Mouse (Mus musculus) ES-E14 (cell line): ENCODE results near the gene Vps45. TPM values are rescaled to one million over a fixed set of nuclear protein-coding genes. Genes with fewer than 3 reads are reported as not detected.
A peak's percentile ranks its signal among the peaks of the same experiment; 100 is the strongest.
"Not testable (repeated sequence)": the region's sequence is repeated elsewhere in the genome, so short reads cannot be mapped to it uniquely, and the experiment has no call there.

ENCODE experiments used
- DNase-seq: peaks from one replicate; pipeline ENCODE4 v3.0.0-alpha.2; 2013; ENCODE audit warnings: low read depth, low spot score
- H3K27ac ChIP-seq: 2 replicates; pipeline ENCODE4 v1.5.1; 2012; ENCODE audit warnings: low read depth, mild to moderate bottlenecking, low read length, moderate library complexity, mixed read lengths; ENCODE audit not compliant: poor library complexity, insufficient read depth, severe bottlenecking
- H3K36me3 ChIP-seq: 2 replicates; pipeline ENCODE4 v1.6.1; 2012; ENCODE audit warnings: mild to moderate bottlenecking, low read length, moderate library complexity, mixed read lengths; ENCODE audit not compliant: control insufficient read depth, poor library complexity, insufficient read depth, severe bottlenecking
- H3K4me1 ChIP-seq, 2 experiments: fragments of 150-350 bp in 1 of 2; sonication (generic) in 1 of 2; 2 replicates each; pipeline ENCODE4 v1.6.1; 2012; ENCODE audit warnings: low read length in 2 of 2, mild to moderate bottlenecking in 1 of 2, mixed read lengths in 1 of 2; ENCODE audit not compliant: control insufficient read depth in 2 of 2, insufficient read depth in 2 of 2, poor library complexity in 1 of 2
- H3K4me3 ChIP-seq, 2 experiments: fragments of 150-350 bp in 1 of 2; sonication (generic) in 1 of 2; 2 replicates each; pipeline ENCODE4 v1.5.1; 2012; ENCODE audit warnings: low read length in 2 of 2, low read depth in 1 of 2, mild to moderate bottlenecking in 1 of 2, mixed read lengths in 1 of 2; ENCODE audit not compliant: insufficient read depth in 1 of 2, poor library complexity in 1 of 2, severe bottlenecking in 1 of 2
- H3K9ac ChIP-seq: 2 replicates; pipeline ENCODE4 v1.6.1; 2012; ENCODE audit warnings: low read depth, mild to moderate bottlenecking, low read length, mixed read lengths; ENCODE audit not compliant: poor library complexity, insufficient read depth, severe bottlenecking
- H3K9me3 ChIP-seq: fragments of 150-350 bp; sonication (generic); 2 replicates; pipeline ENCODE4 v1.6.1; 2012; ENCODE audit warnings: low read depth, mild to moderate bottlenecking, low read length; ENCODE audit not compliant: control insufficient read depth, insufficient read depth
- CHD2 ChIP-seq: IDR thresholded peaks from 2 replicates; pipeline ENCODE4 v1.6.1; 2014; ENCODE audit warnings: mild to moderate bottlenecking, low read depth, low read length, inconsistent platforms
- HCFC1 ChIP-seq: IDR thresholded peaks from 2 replicates; pipeline ENCODE4 v1.6.1; 2012; ENCODE audit warnings: low read length, inconsistent platforms, borderline replicate concordance; ENCODE audit not compliant: insufficient read depth
- MAFK ChIP-seq: IDR thresholded peaks from 2 replicates; pipeline ENCODE4 v1.6.1; 2014; ENCODE audit warnings: mild to moderate bottlenecking, low read depth, low read length, inconsistent platforms; ENCODE audit not compliant: insufficient read depth
- ZC3H11A ChIP-seq: IDR thresholded peaks from 2 replicates; pipeline ENCODE4 v1.6.1; 2012; ENCODE audit warnings: low read depth, mild to moderate bottlenecking, inconsistent platforms, low read length, borderline replicate concordance
- ZNF384 ChIP-seq: IDR thresholded peaks from 2 replicates; pipeline ENCODE4 v1.6.1; 2012; ENCODE audit warnings: low read depth, low read length, inconsistent platforms
- in situ Hi-C, 2 experiments: fragments of 600-800 bp; cut with MboI; formaldehyde crosslinking; loops; one replicate each; pipeline ENCODE4 v1.15.1; 2025; ENCODE audit warnings: low sequenced_read_pairs in 2 of 2, inconsistent platforms in 1 of 2; ENCODE audit not compliant: unreplicated experiment in 2 of 2
- total RNA-seq: library from RNA; depleted of rRNA; stranded (reverse); fragments of 300-350 nt; gene quantifications from 2 replicates; pipeline ENCODE4 v1.2.3, GENCODE M21; 2012; rRNA removed

Vps45 gene
- total RNA-seq, 1 experiment: 11.9 TPM

- Histone ChIP-seq H3K9ac (no peak overlapping the region), H3K27ac (no peak overlapping the region), H3K9me3 (no peaks in the 10 kb centered on the region), H3K36me3 (no peaks in the 10 kb centered on the region), H3K4me1 (no peaks in the 10 kb centered on the region), H3K4me3 (no peak overlapping the region)
- no peak for TF ChIP-seq ZNF384
- in situ Hi-C loops: no loop called here
- no peak for DNase-seq
Observed at GRCm38 (mm10) chr3:95953522-95953921, 104.7 kb downstream of the Vps45 start.

- no peak for TF ChIP-seq ZC3H11A
- no peak for TF ChIP-seq MAFK
- no peak for TF ChIP-seq CHD2
- no peak for TF ChIP-seq ZNF384
- TF ChIP-seq HCFC1: no peak
- Histone ChIP-seq H3K9ac (no peak overlapping the region), H3K4me3 (no peak overlapping the region), H3K9me3 (no peaks in the 10 kb centered on the region), H3K27ac (no peak overlapping the region), H3K4me1 (no peaks in the 10 kb centered on the region), H3K36me3 (no peaks in the 10 kb centered on the region)
- DNase-seq: no peak
- in situ Hi-C loops: no loop called here
Observed at GRCm38 (mm10) chr3:95953023-95953422, 105.2 kb downstream of the Vps45 start.

GRCm38 (mm10) chr3:95951566-95951965, 106.7 kb downstream of the Vps45 start:
- in situ Hi-C loops, H3K36me3 ChIP-seq, DNase-seq, H3K4me1 ChIP-seq, H3K9me3 ChIP-seq: not testable (repeated sequence)
- H3K4me3 ChIP-seq: peak overlapping the region; percentile 67 to 88
- peak overlapping the region; percentile 85 for H3K9ac ChIP-seq
- peak overlapping the region; percentile 83 for H3K27ac ChIP-seq

- Histone ChIP-seq H3K27ac (peak overlapping the region; percentile 83), H3K4me3 (peak overlapping the region; percentile 67 to 88), H3K4me1 (no peaks in the 10 kb centered on the region), H3K9ac (peak overlapping the region; percentile 85), H3K36me3 (peaks cover 1% of the 10 kb centered on the region), H3K9me3 (no peaks in the 10 kb centered on the region)
- DNase-seq: peak; percentile 85
- TF ChIP-seq CHD2 (0 out of 2 replicates have a peak, but pooled peaks have one; percentile 21), ZNF384 (no peak)
- in situ Hi-C loops: no loop called here
Observed at GRCm38 (mm10) chr3:95950763-95951551, 107.3 kb downstream of the Vps45 start.

Other genes with a start within 250 kb of the Vps45 start
- gene Rprd2, start 239.6 kb downstream of the Vps45 start, total RNA-seq: 14.9 and 16.2 TPM in 2 replicates
- 48.6 and 50.5 TPM in 2 replicates for gene Prpf3, start 202.6 kb downstream of the Vps45 start, total RNA-seq
- 198 and 224 TPM in 2 replicates for gene Mrps21, start 186.9 kb downstream of the Vps45 start, total RNA-seq
- 8.6 and 14.1 TPM in 2 replicates for gene Ciart, start 176.2 kb downstream of the Vps45 start, total RNA-seq
- 6.4 and 9.5 TPM in 2 replicates for gene BC028528, start 166.5 kb downstream of the Vps45 start, total RNA-seq
- gene Aph1a, start 164.5 kb downstream of the Vps45 start, total RNA-seq: 70.9 and 85.9 TPM in 2 replicates
- 2.5 and 4.0 TPM in 2 replicates for gene Car14, start 153.8 kb downstream of the Vps45 start, total RNA-seq
- gene Anp32e, start 129.2 kb downstream of the Vps45 start, total RNA-seq: 40.9 and 50.8 TPM in 2 replicates
- gene Plekho1, start 62.5 kb downstream of the Vps45 start, total RNA-seq: 12.0 and 19.6 TPM in 2 replicates
- gene Otud7b, start 46.1 kb upstream of the Vps45 start, total RNA-seq: 17.6 and 23.2 TPM in 2 replicates
- gene Mtmr11, start 103.5 kb upstream of the Vps45 start, total RNA-seq: 3.5 and 4.0 TPM in 2 replicates
- gene Sf3b4, start 113.9 kb upstream of the Vps45 start, total RNA-seq: 64.1 and 91.1 TPM in 2 replicates
- 7.2 and 8.2 TPM in 2 replicates for gene Sv2a, start 122.7 kb upstream of the Vps45 start, total RNA-seq
- gene Bola1, start 161.2 kb upstream of the Vps45 start, total RNA-seq: 70.8 and 76.4 TPM in 2 replicates
- gene Hist2h2ab, start 161.4 kb upstream of the Vps45 start, total RNA-seq: 54.2 and 70.0 TPM in 2 replicates
- 684 and 687 TPM in 2 replicates for gene Hist2h2ac, start 162.4 kb upstream of the Vps45 start, total RNA-seq
- gene Hist2h2be, start 162.7 kb upstream of the Vps45 start, total RNA-seq: 0.80 and 1.0 TPM in 2 replicates
- 398 and 546 TPM in 2 replicates for gene Hist2h3c2, start 180.7 kb upstream of the Vps45 start, total RNA-seq
- gene Hist2h2aa2, start 181.8 kb upstream of the Vps45 start, total RNA-seq: 2,531 and 3,588 TPM in 2 replicates
- 2,311 and 3,075 TPM in 2 replicates for gene Hist2h2aa1, start 187.0 kb upstream of the Vps45 start, total RNA-seq
- gene Hist2h3c1, start 188.2 kb upstream of the Vps45 start, total RNA-seq: not detected in 2 replicates
- gene Hist2h4, start 204.8 kb upstream of the Vps45 start, total RNA-seq: 46.0 TPM in 2 replicates
- gene Hist2h3b, start 210.2 kb upstream of the Vps45 start, total RNA-seq: 806 and 880 TPM in 2 replicates
- 1,985 and 2,453 TPM in 2 replicates for gene Hist2h2bb, start 211.3 kb upstream of the Vps45 start, total RNA-seq
- gene Fcgr1, start 235.5 kb upstream of the Vps45 start, total RNA-seq: not detected in 2 replicates